Mouse (Mus musculus): ENCODE results near the gene BC049715.

The BC049715 gene

DNA sequence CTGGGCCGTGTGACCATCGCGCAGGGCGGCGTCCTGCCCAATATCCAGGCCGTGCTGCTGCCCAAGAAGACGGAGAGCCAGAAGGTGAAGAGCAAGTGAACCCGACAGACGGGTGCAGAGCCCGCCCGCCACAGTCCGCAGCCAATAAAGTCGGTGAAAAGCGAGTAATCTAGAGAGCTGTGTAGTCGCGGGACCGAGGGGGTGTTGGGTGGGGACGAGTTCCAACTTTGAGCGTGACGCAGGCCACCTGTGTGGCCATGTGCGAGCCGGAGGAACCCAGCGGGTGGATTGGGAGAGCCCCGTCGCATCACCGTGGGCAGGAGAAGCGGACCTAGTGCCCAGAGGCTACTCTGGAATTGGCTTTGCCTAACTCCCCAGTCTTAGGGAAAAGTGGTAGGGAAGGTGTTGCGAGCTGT is 18.8 kb upstream of the BC049715 start:
- DNase-seq: no peak

DNA sequence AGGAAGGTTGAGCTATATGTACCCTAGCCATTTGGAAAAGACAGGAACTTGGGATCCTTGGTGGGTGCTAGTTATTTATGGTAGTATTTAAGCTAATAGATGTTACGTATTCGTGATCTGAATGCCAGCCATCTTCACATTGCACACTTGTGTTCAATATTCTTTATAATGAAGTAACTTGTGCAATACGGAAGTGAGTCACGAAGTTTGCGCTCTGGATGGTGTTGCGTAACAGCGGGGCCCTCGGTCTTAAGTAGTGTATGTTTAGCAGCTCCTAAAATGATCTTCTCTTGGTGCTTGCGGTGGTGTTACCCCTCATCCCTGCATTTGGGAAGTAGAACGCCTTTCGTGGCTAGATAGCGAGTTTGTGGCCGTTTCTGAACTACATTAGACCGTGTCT is 18.3 kb upstream of the BC049715 start:
- DNase-seq: no peak

DNA sequence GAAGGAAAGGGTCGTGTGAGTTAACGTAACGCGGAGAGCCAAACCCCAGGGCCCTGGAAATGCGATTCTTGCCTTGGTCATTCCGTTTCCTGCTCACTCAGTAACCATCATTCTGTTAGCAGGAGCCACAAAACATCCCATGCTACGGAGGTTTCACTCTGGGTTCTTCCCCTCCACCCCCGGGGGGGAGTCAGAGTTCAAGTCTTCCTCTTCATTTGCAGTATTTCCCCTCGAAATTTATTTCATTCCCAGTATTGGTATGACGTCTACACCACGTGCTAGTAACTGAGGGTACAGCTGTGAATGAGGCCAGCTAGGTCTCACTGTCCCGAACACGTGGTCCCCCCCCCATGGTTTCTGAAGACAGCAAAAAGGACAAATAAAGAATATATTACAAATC is 17.8 kb upstream of the BC049715 start:
- no peak for DNase-seq

DNA sequence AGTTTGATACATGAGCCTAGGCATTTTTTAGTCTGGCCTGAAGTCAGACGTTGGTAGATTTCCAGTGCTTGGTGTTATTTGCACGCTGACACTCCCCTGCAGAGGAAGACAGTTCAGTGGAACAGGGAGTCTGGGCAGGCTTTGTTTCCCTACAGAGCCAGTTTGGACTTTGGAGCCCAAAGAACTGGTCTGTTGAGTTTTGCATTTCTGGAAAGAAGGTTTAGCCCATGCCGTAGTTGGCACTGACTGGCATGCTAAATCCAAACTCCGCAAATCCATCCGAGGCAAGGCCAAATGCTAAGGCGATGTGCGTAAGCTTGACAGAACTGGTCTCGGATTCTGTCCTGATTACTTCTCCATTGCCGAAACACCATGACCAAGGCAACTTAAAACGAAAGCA is 16.2 kb upstream of the BC049715 start:
- DNase-seq: no peak

DNA sequence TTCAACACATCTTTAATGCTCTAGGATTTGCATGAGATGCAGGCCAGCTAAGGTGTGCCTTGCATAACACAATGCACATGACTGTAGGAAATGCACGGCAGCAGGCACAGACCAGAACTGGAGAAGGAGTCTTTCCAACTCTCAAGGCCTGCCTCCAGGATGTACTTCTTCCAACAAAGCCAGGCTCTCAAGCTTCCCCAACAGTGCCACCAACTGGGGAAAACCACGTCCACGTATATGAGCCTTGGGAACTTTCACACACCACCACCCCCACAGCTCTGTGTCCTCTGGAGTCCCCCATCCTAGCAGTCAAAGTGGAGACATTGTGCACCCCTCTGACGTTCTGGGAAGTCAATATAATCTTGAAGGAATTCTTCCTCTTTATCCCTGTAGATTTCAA is 14.3 kb upstream of the BC049715 start:
- no peak for DNase-seq

DNA sequence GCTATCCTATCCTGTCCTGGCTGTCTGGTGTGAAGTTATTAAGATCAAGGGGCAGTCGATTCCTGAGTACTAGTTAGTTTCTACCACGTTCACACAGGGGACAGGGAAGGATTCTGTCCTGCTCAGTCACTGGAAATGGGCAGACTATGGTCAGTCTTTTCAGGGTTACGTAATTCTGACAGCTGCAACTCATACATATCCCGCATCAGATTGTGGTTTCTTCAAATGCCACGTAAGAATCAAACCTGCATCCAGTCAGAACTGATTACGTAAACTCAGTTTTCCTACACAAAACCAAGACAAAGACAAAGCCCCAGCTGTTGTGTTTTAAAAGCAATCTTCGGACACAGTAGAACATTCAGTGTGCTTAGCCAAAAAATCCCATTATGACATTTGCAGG is 12.0 kb upstream of the BC049715 start:
- DNase-seq: no peak

DNA sequence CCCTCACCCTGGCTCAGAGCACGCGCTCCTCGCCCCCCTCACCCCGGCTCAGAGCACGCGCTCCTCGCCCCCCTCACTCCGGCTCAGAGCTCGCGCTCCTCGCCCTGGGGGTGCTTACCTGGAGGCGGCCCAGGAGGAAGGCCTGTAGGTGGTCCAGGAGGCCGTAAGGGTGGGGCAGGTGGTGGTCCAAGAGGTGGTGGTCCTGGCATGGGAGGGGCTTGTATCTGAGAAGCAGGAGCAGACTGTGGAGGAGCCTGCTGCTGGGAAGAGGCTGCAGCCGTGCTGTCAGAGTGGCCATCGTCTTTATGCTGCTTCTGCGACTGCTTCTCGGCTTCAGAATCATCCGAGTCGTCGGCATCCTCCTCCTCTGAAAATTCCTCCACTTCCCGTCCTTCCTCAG is 10.6 kb upstream of the BC049715 start:
- no peak for DNase-seq

DNA sequence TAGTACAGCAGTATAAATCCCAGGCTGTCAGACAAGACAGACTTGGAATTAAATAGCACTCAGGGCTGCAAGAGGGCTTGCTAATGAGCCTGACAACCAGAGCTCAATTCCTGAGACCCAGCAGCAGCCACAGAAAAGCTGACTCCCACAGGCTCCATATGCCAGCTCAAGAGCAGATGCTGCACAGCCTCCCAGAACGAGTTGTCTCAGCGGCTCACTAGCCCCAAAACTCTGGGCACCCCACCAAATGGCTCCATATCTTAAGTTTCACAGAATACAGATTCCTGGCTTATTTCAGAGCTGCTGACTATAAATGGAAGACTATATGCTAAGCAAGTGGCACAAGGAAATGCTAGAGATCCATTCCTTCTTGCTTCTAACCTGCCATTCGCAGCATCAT is 9.9 kb upstream of the BC049715 start:
- DNase-seq: no peak

DNA sequence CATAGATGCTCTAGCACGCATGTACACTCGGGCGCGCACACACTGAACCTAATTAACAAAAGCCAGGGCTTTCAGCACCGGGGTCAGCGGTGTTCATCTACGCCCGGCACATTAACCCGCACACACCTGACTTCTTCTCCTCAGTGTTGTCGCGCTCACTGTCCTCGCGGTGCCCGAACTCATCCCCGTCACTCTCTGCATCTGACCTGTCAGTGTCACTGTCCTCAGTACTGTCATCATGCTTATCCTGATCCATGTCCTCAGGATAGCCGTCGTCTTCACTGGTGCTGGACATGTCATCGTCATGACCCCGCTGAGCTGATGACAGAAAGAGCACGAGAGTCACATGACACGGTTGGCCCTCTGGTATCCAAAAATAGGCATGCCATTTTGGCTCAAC is 7.0 kb upstream of the BC049715 start:
- DNase-seq: no peak

DNA sequence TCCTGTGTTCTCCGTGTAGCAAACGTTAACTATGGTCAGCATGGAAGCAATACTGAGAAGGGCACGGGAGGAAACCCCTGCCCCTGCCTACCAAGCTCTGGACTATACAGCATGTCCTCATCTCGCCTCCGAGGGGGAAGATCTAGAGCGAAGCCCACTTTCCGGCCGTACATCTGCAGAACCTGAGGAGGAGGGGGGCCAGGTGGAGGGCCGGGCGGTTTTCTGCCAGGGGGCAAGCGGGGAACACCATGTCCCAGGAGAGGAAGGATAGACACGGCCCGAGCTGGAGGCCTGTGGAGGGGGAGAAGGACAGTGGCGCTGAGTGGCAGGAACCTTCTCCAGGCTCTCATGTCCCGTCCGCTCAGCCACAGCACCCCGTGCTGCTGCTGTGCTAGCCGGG is 6.3 kb upstream of the BC049715 start:
- no peak for DNase-seq

DNA sequence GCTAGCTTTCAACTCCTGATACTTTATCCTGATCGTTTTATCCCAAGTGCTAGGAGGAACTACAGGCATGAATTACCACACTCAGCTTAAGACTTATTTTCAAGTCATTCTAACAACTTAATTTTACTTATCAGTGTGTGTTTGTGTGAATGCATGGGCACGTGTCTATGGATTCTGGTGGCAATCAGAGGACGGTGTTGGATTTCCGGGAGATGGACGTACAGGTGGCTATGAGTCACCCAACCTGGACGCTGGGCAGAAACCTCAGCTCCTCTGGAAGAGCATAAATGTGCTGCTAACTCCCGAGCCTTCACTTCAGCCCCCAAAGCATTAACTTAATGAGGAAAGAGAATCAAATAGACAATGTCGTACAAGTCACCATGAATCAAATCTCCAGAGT is 2.4 kb upstream of the BC049715 start:
- no peak for DNase-seq

DNA sequence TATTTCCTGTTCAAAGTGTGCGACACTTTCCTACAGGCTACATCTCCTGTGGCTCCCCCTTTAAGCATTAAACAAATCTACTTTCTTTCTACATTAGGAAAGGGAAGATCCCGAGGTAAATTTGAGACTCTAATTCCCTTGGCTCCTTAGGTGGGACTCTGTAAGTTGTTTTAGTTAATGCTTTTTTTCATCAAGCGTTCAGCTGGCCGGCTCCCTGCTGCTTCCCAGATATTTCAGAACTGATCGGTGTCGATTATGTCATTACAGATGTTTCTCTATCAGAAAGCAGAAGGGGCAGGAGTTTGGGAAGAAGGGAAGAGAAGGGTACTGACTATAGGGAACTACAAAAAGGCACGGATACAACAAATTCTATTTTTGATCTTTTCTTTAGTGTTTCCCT is 310 bp upstream of the BC049715 start:
- no peak for DNase-seq

DNA sequence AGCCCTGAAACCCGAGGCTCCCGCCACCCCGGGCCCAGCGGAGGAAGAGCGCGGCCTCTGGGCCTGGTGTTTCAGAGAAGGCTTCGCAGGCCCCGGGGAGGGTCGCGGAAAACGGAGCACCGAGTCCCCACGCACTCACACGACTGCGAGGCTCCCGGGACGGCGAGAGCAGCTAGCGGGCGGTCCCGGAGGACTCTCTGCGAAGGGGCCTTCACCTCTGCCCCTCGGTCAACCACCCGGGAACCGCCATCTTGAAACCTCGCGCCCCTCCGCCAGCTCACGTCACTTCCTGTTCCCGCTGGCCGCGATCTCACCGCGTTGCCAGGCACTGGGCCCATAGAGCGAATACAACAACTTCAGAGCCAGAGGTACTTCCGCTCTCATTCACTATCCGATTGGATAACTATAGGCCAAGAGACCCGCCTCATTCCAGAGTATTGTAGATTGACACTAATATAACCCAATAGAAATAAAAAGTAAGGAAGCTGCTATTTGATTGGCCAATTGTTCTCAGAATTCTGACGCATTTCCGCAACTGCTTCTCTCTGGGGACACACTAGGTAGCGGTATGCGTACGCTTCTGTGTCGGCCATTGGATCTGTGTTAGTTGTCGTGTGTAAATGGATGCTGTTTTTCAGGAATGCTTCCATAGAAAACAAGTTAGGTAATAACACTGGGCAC is 595 bp downstream of the BC049715 start, which contains the start of gene Wbp11:
Wbp11 (minus strand) TSS at position 353 of the 681 bp plus-strand sequence.
- DNase-seq: peak; percentile 93

DNA sequence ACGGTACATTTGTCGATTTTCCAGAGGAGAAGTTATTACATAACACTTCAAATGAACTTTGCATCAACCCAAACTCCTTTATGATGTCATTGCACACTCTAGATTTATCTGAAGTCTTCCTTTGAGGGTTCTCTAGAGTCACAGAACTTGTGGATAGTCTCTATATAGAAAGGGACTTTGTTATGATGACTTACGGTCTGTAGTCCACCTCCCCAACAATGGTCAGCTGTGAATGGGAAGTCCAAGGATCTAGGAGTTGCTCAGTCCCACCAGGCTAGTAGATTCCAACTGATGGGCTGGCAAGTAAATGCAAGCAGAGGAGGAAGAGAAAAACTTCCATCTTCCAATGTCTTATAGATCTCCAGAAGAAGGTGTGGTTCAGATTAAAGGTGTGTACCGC is 1.3 kb downstream of the BC049715 start:
- peak; percentile 16 for DNase-seq

DNA sequence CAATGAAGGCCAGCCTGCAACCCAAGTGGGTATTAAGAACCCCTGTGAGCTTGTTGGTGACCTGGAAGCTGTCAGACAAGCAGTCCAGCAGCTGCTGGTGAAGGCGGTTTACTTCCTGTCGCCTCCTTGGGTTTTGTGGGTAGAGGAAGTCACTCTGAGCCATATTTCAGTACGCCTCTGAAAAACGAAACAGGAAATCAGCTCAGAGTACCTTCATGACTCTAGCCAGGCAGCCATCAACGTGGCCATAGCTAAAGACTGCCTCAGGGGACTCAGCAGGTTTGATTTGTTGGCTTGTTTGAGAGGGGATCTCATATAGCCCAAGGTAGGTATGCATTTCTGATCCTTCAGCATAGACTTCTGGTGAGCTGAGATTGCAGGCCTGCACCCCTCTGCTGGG is 4.3 kb downstream of the BC049715 start:
- DNase-seq: no peak

DNA sequence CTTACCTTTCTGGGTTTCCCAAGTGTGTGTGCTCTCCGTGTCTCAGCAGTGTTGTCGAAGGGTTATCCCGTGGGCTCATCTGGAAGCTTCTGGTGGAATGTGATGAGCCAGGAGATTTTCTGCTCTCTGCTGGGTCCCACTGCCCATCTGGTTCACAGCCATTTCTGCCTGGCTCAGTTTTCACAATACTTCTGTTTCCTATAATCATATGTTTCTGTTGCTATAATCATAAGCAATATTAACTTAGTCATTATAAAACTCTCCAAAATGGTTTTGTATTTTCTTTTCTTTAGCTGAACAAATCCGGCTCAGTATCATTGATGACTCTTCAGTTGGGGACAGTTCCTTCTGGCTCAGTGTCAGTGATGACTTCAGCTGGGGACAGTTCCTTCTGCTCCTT is 7.9 kb downstream of the BC049715 start, which contains the start of gene Smco3:
Smco3 (minus strand) TSS at position 101 of the 400 bp plus-strand sequence.
- DNase-seq: no peak

DNA sequence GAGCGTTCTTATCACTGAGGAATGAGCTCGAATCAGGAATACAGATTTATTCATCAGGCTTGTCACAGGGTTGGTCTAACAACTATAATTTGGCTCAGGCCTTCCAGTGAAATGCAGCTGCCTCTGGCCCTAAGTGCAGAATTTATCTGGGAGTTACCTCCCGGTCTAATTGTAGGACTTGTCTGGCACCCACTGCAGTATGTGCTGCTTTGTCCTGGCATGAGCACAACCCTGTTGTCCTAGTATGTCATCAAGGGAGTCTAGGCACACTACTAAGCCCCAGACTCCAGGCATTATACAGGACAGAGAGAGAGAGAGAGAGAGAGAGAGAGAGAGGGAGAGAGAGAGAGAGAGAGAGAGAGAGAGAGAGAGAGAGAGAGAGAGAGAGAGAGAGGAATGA is 9.9 kb downstream of the BC049715 start:
- DNase-seq: no peak

DNA sequence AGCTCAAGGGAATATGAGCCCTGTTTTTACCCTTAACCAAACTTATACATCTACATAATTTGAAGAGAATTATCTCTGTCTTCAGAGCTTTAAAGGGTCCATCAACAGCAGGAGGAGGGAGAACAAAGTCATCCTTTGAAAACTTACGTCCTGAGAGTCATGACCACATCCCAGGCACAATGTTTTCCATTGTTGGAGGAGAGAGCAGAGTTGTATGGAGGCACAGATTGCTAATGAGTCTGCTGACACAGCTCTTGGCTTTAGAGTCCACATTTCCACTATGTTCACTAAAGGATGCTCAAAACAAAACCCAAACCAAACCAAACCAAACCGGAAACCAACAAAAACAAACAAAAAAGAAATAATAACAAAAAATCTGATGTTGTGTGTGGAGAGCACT is 17.5 kb downstream of the BC049715 start:
- DNase-seq: no peak

DNA sequence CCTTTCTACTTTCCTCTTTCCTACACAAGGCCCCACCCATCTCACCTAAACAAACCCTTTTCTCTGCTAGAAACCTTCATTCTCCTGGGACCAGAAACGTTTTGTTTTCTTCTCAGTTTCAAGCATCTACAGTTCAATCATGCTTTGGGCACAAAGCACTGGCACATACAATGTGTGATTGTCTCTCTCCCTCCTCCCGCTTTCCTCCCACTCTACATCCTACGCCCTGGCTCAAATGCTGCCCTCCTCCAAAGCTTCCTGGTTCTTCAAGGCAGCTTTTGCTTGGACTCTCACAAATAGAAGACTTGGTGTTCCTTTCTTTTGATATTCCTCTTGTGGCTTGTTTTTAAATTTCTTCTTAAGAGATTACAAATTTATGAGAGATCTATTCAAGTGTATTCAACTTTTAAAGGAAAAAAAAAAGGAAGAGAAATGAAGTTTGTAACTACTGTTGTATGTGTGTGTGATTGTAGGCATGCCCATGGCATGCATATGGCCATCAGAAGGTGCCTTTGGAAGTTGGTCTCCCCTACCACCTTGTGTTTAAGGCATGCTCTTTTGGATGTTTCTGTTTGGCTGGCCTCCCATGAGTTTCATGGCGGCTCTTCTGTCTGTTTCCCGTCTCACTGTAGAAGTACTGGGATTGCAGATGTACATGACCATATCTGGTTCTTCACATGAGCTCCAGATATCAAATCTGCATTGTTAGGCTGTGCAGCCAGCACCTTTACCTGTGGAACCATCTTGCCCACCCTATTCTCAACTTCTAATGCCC is 18.5 kb downstream of the BC049715 start:
- no peak for DNase-seq

DNA sequence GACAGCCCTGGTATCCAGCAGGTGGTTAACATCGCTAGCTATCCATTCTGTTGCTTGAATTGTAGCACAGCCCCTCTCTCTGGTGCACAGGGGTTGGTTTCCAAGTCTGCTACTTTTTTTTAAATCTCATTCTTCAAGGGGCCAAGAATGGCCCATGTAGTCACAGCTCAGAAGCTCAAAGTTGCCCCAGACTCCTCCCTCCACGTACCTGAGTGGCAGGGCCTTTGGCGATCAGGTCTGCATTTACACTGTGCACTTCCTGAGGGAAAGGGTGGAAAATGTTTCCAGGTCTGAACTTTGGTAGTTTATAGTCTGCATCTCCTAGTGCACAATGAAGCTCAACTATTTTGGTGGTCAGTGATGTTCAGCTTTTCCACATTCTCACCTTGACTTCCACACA is 19.8 kb downstream of the BC049715 start:
- DNase-seq: no peak

DNA sequence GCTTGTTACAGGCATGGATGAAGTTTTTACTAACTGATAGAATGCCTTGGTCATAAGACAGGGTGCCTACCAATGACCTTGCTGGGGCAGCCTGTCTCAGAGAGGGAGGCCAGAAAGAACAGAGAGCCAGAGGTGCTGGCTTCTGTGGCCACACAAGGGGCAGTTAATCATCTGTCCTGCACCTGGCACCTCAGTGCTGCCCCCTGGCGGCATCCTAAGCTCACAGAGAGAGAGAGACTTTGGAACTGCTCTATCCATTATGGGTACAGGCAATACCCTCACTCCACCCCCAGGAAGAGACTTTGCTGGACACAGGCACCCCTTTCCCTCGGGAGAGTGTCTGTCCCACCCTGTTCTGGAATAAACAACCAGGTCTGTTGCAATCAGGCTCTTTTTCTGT is 20.4 kb downstream of the BC049715 start:
- DNase-seq: peak; percentile 8

DNA sequence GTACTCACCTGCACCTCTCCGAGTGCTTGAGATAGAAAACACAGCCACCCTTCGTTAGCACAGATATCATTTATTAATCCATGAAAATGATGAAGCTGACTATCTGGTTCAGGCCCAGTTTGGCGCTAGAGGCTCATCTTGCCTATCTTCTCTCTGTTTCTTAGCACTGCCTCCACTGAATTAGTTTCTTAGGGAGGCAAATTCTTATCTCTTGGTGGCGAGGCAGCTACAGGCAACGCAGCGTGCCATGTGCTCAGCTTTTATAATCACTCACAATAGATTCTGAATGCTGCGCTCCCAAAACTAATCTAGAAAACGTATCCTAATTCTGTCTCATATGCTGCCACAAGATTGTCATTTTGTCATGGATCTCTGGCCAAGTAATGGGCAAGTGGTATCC is 21.0 kb downstream of the BC049715 start:
- no peak for DNase-seq

DNA sequence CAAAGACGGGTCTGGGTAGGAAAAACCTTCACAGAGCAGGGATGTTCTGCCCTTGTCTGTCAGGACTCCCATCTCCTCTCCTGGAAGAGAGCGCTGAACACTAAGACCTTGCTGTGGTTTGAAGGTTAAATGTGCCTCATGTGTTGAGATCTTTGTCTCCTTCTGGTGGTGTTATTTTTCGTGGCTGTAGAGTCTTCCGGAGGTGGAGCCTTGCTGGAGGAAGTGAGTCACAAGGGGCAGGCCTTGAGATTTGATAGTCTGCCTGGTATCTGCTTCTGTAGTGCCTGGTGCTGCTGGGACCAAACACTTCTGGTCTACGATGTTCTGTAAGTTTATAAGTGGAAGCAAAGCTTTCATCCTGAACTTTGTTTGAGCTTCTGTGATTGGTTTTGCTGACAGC is 21.5 kb downstream of the BC049715 start:
- DNase-seq: no peak

DNA sequence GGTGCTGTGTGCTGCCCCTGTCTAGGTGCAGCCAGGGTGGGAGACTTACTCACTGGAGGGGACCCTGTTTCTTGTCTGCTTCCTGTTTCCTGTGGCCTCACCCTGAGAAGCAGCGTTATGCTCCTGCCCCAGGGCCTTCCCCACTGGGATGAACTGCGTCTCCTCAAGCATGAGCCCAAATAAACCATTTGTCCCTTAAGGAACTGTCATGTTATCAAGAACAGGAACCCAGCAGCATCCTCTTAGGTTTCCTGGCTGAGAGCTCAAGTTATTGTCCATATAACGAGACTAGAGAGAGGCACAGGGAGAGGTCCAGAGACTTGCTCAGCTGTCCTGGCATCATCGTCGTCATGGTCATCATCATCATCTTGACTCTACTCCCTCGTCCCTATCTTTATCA is 22.8 kb downstream of the BC049715 start:
- no peak for DNase-seq

DNA sequence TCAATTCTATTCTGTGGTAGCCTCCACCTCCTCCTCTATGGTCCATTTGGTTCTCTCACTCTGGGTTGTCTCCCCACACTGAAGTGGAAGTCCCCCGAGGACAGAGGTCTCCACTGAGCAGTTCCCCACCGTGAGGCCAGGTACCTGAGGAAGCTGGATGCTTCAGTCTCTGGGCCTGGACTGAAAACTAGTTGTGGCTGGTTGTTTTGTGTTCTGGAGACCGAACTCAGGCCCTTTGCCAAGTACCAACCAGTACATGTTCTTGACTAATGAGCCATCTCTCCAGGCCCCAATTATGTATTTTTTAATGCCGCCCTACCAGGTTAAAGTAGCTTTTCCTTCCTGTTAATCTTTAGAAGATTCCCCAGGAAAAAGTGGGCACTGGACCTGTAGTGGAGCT is 24.9 kb downstream of the BC049715 start:
- no peak for DNase-seq

Measured in cerebellum, adult 8-10 months (tissue).